Mouse (Mus musculus) hindbrain, embryonic 12.5 days (tissue): Measurements from ENCODE around the gene Mcoln1. TPM values are rescaled to one million over a fixed set of nuclear protein-coding genes. Genes with fewer than 3 reads are reported as not detected.

Source experiments
- ATAC-seq: fragments of 200-750 bp; cut with Nextera tagmentation; 2 replicates; pipeline ENCODE4 v1.8.0; 2017; ENCODE audit warnings: moderate TSS enrichment; ENCODE audit not compliant: low FRiP score
- H3K27ac ChIP-seq: fragments of 300-500 bp; sonication (generic); 2 replicates; pipeline ENCODE4 v1.5.1; 2016; ENCODE audit warnings: mild to moderate bottlenecking
- H3K27me3 ChIP-seq: fragments of 300-500 bp; sonication (generic); 2 replicates; pipeline ENCODE4 v1.6.1; 2016; ENCODE audit warnings: mild to moderate bottlenecking
- H3K36me3 ChIP-seq: fragments of 300-500 bp; sonication (generic); 2 replicates; pipeline ENCODE4 v1.6.1; 2016; ENCODE audit warnings: mild to moderate bottlenecking
- H3K4me1 ChIP-seq: fragments of 300-500 bp; sonication (generic); 2 replicates; pipeline ENCODE4 v1.6.1; 2016
- H3K4me2 ChIP-seq: fragments of 300-500 bp; sonication (generic); replicated peaks from 2 replicates; pipeline ENCODE4 v1.6.1; 2016; ENCODE audit warnings: mild to moderate bottlenecking
- H3K4me3 ChIP-seq: fragments of 300-500 bp; sonication (generic); 2 replicates; pipeline ENCODE4 v1.5.1; 2016; ENCODE audit warnings: mild to moderate bottlenecking
- H3K9ac ChIP-seq: fragments of 300-500 bp; sonication (generic); 2 replicates; pipeline ENCODE4 v1.6.1; 2016; ENCODE audit warnings: mild to moderate bottlenecking, moderate library complexity
- H3K9me3 ChIP-seq: fragments of 300-500 bp; sonication (generic); replicated peaks from 2 replicates; pipeline ENCODE4 v1.6.1; 2016; ENCODE audit warnings: mild to moderate bottlenecking
- WGBS: fragments of 180-500 bp; shearing (Covaris S2); methylation state at CpG from one replicate; pipeline ENCODE4 v1.1.7; 2016; 5-methylcytosine and 5-hydroxymethylcytosine counted together
- polyA plus RNA-seq: library from polyadenylated mRNA; unstranded; fragments of >200 nt; fragmentation: Nextera tagmentation; extraction: Ambion mirVana; gene quantifications from 2 replicates; pipeline ENCODE4 v1.2.1, GENCODE M21; 2016

Gene Mcoln1
- polyA plus RNA-seq, 1 experiment from 2014 or later: 79.5 TPM

DNA sequence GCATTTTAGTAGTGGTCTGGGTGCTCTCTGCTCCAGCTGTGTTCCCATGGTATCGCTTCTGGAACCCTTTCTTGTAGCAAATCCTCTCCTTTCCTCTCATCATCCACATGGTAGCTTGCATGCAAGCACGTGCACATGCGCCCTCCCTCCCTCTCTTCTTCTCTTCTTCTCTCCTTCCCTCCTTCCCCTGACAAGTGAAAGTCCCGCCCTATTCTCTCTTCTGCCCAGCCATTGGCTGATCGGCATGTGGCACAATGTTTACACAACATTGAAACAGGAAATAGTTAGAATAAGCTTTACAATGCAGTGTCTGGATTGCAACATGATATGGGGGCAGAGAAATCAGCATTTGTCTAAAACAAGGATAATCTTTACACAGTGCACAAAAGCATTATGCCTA is 18.7 kb upstream of the Mcoln1 start:
- no peak for ATAC-seq
- H3K27ac ChIP-seq: no peak overlapping the region
- H3K9ac ChIP-seq: no peak overlapping the region
- H3K27me3 ChIP-seq: peaks cover 6% of the 10 kb centered on the region; the same call in 1 of the 2 replicates
- WGBS: 61% methylated on average over 5 of the region's 5 CpGs
- no peak overlapping the region for H3K4me2 ChIP-seq
- H3K4me3 ChIP-seq: no peak overlapping the region
- no peaks in the 10 kb centered on the region for H3K36me3 ChIP-seq
- no peaks in the 10 kb centered on the region for H3K4me1 ChIP-seq
- H3K9me3 ChIP-seq: no peaks in the 10 kb centered on the region

DNA sequence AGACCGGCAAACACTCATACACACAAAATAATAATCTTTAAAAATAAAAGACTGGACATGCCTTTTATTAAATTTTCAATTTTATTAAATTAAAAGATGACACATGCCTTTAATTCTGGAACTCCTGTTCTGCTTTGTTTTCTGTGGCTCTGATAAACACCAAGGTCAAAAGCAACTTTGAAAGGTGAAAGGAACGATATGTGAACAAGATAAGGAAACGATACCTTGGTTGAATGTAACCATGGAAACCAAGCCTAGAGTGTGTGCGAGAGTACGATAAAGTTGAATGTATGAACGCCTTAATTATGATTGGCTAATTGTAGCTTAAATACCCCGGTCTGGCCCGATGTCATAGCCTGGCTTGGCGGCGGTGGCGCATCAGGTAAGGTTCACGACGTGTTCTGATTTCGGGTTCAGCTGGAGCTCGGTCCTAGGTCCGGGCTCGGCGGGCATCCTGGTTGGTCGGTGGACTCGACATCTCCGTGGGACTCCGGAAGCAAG is 18.0 kb upstream of the Mcoln1 start:
- H3K27me3 ChIP-seq: peaks cover 2% of the 10 kb centered on the region; the same call in 1 of the 2 replicates
- no peaks in the 10 kb centered on the region for H3K4me1 ChIP-seq
- no peak overlapping the region for H3K4me3 ChIP-seq
- no peak overlapping the region for H3K4me2 ChIP-seq
- ATAC-seq: no peak
- H3K36me3 ChIP-seq: no peaks in the 10 kb centered on the region
- H3K9me3 ChIP-seq: no peaks in the 10 kb centered on the region
- WGBS: 88% methylated on average over 22 of the region's 22 CpGs
- no peak overlapping the region for H3K9ac ChIP-seq
- no peak overlapping the region for H3K27ac ChIP-seq

DNA sequence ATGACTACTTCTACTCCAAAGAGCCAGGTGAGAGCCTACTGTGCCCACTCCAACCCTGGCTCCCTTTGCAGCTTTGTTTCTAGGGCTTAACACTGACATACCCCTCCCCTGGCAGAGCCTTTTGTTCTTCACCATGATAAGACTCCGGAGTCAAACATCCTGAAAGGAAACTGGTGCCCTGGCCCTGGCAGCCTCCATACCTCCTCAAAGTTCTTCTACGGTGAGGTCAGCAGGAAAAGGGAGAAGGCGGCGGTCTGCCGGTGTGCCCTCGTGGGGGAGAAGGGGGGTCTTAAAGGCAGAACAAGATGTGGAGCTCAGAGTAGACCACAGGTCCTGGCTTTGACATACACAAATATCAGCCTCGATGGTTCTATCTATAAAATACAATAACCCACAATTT is 16.7 kb upstream of the Mcoln1 start:
- no peak for ATAC-seq
- H3K4me3 ChIP-seq: no peak overlapping the region
- H3K4me2 ChIP-seq: no peak overlapping the region
- no peaks in the 10 kb centered on the region for H3K36me3 ChIP-seq
- H3K4me1 ChIP-seq: no peaks in the 10 kb centered on the region
- no peak overlapping the region for H3K27ac ChIP-seq
- H3K9ac ChIP-seq: no peak overlapping the region
- H3K27me3 ChIP-seq: no peaks in the 10 kb centered on the region
- 84% methylated on average over 7 of the region's 7 CpGs for WGBS
- H3K9me3 ChIP-seq: no peaks in the 10 kb centered on the region

DNA sequence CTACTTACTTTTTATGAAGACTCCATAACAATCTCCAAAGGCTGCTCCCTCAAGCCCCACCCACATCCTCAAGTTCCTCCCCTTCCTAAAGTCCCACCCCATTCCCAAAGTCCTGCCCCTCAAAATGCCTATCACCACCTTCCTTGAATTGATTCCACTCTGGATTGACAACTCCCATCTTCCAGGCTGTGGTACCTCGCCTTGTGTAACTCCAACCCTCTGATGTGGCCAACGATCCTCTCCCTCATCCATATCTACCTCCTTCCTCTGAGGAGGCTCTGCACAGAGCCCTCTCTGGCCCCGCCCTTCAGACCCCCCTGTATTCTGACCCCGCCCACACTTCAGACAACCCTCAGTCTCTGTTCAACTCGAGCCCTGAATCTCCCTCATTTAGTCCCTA is 15.1 kb upstream of the Mcoln1 start:
- no peak overlapping the region for H3K9ac ChIP-seq
- H3K27me3 ChIP-seq: no peaks in the 10 kb centered on the region
- 25% methylated on average over 5 of the region's 5 CpGs for WGBS
- H3K4me3 ChIP-seq: no peak overlapping the region
- no peaks in the 10 kb centered on the region for H3K36me3 ChIP-seq
- H3K27ac ChIP-seq: no peak overlapping the region
- ATAC-seq: no peak
- H3K4me2 ChIP-seq: no peak overlapping the region
- H3K4me1 ChIP-seq: no peaks in the 10 kb centered on the region
- H3K9me3 ChIP-seq: no peaks in the 10 kb centered on the region

DNA sequence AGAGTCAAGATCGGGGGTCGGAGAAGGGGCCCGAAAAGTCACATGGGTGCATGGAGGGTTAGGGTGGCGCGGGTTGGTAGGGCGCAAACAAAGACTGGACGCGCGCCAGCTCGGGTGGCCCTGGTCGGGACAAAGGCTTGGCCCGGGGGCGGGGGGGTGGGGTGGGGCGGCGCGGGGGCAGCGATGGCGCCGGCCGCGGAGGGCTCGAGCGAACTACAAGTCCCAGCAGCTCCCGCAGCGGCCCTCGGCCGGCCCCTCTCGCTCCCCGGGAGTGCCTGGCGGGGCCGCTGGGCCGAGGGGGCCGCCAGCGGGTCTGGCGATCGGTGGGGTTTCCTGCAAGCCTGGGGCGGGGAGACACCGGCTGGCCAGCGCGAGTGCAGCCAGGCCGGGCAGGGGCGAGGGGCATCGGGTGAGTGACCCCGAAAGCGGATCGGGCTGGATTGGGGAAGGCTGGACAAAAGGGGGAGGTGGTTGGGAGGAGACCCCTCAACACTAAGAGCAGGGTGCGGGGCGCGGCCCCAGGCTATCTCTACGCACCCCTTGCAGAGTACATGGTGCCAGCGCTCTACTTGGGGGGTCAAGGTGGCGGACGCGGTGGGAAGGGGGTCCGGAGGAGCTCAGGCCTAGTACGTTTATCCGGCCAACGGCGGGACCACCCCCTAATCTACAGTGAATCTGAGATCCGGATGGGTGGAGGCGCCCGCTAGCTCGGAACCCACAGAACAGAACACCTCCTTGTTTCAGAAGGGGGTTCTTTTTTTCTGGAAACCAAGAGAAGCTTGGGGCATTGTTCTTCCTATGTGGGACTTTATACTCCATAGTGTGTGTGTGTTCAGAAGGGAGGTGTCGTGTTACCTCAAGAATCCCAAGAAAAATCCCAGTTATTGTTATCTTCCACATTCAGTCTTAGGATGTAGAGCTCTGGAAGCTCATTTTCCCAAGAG is 7.1 kb upstream of the Mcoln1 start, which contains the start of gene Zfp358:
Zfp358 (plus strand) TSS at position 238 of the 944 bp plus-strand sequence.
- Histone ChIP-seq H3K27ac (peak within 1 kb of the TSS; percentile 93), H3K9ac (peak within 1 kb of the TSS; percentile 97), H3K9me3 (peaks cover 7% of the 10 kb centered on the region), H3K36me3 (peaks cover 36% of the 10 kb centered on the region), H3K4me1 (peaks cover 18% of the 10 kb centered on the region), H3K4me3 (peak within 1 kb of the TSS; percentile 91), H3K4me2 (peak within 1 kb of the TSS; percentile 73), H3K27me3 (no peaks in the 10 kb centered on the region)
- WGBS: under 1% methylated on average over 64 of the region's 64 CpGs
- peak; percentile 92 for ATAC-seq

DNA sequence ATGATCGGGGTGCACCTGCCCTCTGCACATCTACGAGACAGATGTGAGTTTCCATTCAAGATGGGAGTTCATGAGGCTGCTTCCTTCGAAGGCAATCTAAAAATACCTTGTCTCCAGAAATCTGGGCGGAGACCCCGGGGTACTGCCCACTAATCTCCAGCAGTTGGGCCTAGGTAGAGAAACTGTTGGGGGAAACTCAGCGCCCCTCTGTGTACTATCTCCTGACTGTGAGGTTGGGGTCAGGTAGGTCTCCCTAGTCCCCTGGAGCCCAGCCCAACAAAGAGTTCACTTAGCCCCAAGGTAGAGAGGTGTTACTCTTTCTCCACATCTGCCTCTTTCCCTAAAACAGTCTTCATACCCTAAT is 6.4 kb upstream of the Mcoln1 start:
- Histone ChIP-seq H3K4me2 (peak overlapping the region; percentile 73), H3K27me3 (no peaks in the 10 kb centered on the region), H3K4me1 (peaks cover 18% of the 10 kb centered on the region), H3K4me3 (peak overlapping the region; percentile 91), H3K9ac (peak overlapping the region; percentile 97), H3K27ac (peak overlapping the region; percentile 93), H3K36me3 (peaks cover 37% of the 10 kb centered on the region), H3K9me3 (peaks cover 7% of the 10 kb centered on the region)
- WGBS: 47% methylated on average over 6 of the region's 6 CpGs
- ATAC-seq: peak; percentile 9; the same call in 1 of the 2 replicates

DNA sequence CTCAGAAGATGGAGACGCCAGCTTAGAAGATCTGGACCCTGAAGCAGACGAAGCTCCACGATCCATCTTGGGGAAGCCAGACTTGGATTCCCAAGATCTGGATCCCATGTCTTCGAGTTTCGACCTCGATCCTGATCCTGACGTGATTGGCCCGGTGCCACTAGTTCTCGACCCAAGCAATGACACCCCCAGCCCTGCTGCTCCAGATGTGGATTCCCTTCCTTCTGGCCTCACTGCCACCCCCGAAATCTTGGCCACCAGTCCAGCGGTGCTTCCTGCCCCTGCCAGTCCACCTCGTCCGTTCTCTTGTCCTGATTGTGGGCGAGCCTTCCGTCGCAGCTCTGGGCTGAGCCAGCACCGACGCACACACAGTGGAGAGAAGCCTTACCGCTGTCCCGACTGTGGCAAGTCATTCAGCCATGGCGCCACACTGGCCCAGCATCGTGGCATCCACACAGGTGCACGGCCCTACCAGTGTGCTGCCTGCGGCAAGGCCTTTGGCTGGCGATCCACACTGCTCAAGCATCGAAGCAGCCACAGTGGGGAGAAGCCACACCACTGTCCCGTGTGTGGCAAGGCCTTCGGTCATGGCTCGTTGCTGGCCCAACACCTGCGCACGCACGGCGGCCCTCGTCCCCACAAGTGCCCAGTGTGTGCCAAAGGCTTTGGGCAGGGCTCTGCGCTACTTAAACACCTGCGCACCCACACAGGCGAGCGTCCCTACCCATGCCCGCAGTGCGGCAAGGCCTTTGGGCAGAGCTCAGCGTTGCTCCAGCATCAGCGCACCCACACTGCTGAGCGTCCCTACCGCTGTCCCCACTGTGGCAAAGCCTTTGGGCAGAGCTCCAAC is 4.5 kb upstream of the Mcoln1 start:
- H3K36me3 ChIP-seq: peaks cover 39% of the 10 kb centered on the region
- H3K9me3 ChIP-seq: peaks cover 7% of the 10 kb centered on the region
- H3K27me3 ChIP-seq: no peaks in the 10 kb centered on the region
- H3K4me3 ChIP-seq: no peak overlapping the region
- ATAC-seq: no peak
- WGBS: 95% methylated on average over 44 of the region's 44 CpGs
- no peak overlapping the region for H3K4me2 ChIP-seq
- no peak overlapping the region for H3K27ac ChIP-seq
- no peak overlapping the region for H3K9ac ChIP-seq
- H3K4me1 ChIP-seq: peaks cover 22% of the 10 kb centered on the region

DNA sequence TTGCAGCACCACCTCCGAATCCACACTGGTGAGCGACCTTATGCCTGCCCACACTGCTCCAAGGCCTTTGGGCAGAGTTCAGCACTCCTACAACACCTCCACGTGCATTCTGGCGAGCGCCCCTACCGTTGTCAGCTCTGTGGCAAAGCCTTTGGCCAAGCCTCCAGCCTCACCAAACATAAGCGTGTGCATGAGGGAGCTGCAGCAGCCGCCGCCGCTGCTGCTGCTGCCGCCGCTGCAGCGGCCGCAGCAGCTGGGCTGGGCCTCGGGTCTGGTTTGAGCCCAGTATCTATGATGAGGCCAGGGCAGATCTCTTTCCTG is 3.9 kb upstream of the Mcoln1 start:
- Histone ChIP-seq H3K9me3 (peaks cover 7% of the 10 kb centered on the region), H3K9ac (no peak overlapping the region), H3K4me2 (no peak overlapping the region), H3K27ac (no peak overlapping the region), H3K27me3 (no peaks in the 10 kb centered on the region), H3K4me3 (no peak overlapping the region), H3K4me1 (peaks cover 28% of the 10 kb centered on the region), H3K36me3 (peaks cover 39% of the 10 kb centered on the region)
- no peak for ATAC-seq
- 90% methylated on average over 15 of the region's 15 CpGs for WGBS

DNA sequence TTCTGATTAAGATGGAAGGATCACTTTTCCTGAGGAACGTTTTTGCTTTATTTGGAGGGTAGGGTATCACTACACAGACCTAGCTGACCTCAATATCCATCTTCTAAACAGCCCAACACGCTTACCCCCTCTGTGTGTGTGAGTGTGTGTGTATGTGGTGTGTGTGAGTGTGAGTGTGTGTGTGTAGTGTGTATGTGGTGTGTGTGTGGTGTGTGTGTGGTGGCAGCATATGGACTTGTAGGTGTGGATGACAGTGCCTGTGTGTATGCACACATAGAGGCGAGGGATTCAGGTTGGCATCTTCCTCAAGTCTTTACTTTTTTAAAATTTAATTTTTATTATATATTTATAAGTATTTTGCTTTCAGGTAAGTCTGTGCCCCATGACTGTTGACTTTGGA is 1.7 kb upstream of the Mcoln1 start:
- peaks cover 39% of the 10 kb centered on the region for H3K36me3 ChIP-seq
- H3K27me3 ChIP-seq: no peaks in the 10 kb centered on the region
- H3K4me3 ChIP-seq: no peak overlapping the region
- H3K9ac ChIP-seq: no peak overlapping the region
- H3K9me3 ChIP-seq: peaks cover 7% of the 10 kb centered on the region
- no peak overlapping the region for H3K27ac ChIP-seq
- no peak for ATAC-seq
- H3K4me1 ChIP-seq: peaks cover 31% of the 10 kb centered on the region
- no peak overlapping the region for H3K4me2 ChIP-seq
- WGBS: 91% methylated on average over 3 of the region's 3 CpGs

DNA sequence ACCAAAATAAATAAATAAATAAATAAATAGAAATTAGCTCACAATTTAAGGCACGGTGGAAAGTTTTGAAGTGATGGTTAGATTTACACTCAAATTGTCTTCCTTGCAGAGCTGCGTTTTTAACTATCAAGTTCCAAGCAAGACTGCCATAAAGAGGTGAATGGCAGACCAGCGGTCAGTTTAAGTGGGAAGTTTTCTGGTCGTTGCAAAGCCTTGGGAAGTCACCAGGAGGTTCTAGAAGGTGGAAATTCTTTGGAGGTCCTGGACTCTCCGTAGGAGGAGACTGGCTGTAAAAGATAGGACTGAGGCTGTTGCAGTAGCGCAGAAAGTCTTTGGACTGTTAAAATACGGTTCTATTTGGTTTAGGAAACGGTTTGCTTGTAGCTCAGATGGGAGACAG is 506 bp upstream of the Mcoln1 start:
- Histone ChIP-seq H3K4me1 (peaks cover 24% of the 10 kb centered on the region), H3K36me3 (peaks cover 34% of the 10 kb centered on the region), H3K4me2 (peak overlapping the region; percentile 71), H3K4me3 (peak overlapping the region; percentile 79), H3K27ac (peak overlapping the region; percentile 87), H3K9ac (peak overlapping the region; percentile 77), H3K9me3 (peaks cover 7% of the 10 kb centered on the region), H3K27me3 (no peaks in the 10 kb centered on the region)
- ATAC-seq: no peak; the same call in 1 of the 2 replicates
- 8% methylated on average over 8 of the region's 8 CpGs for WGBS

DNA sequence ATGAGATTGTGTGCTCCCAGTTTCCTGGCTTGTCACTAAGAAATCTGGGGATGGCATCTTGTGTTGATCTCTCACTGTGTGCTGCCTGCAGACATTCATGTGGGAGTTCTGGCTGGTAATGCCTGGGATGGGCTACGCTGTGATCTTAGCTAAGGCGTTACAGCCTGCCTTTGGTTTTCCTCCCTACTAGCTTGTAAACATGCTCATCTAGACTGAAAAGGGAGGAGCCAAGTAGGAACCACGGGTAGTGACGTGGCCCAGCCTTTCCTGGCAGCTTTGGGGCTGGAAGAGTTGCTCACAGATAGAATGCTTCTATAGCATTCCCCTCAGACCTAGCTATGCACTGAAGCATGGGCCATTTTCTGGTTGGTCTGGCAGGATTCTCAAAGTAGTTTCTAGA is 2.0 kb downstream of the Mcoln1 start:
- no peak for ATAC-seq
- H3K4me3 ChIP-seq: no peak overlapping the region
- H3K27ac ChIP-seq: no peak overlapping the region
- no peaks in the 10 kb centered on the region for H3K9me3 ChIP-seq
- no peaks in the 10 kb centered on the region for H3K27me3 ChIP-seq
- 83% methylated on average over 4 of the region's 4 CpGs for WGBS
- no peak overlapping the region for H3K4me2 ChIP-seq
- peaks cover 18% of the 10 kb centered on the region for H3K4me1 ChIP-seq
- H3K9ac ChIP-seq: no peak overlapping the region
- H3K36me3 ChIP-seq: peaks cover 26% of the 10 kb centered on the region

DNA sequence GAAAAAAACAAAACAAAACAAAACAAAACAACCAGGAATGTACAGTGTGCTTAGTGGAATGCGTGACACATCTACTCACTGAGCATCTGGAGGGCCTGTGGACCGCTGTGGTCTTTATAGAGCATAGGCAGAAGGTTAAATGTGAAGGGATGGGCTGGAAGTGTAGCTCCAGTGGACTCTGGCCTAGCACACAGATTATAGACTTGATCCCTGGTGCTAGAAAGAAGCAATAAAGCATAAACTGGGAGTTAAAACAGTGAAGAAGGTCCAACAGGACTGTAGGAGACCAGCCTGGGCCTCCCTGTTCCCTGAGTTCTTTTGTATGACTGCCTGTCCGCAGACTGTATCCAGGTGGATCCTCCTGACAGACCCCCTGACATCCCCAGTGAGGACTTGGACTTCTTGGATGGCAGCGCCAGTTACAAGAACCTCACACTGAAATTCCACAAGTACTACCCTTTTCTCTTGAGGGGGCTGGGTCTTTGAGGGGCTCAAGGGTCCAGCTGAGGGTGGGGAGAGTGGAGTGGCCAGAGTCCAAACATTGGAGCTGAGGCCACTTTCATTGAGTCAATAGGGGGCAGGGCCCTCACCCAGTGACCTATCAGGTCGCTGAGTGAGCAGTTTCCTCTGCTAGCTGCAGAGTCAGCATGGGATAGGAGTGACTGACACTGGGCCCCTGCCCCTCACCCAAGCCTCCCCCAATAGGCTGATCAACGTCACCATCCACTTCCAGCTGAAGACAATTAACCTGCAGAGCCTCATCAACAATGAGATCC is 7.9 kb downstream of the Mcoln1 start:
- Histone ChIP-seq H3K4me1 (no peaks in the 10 kb centered on the region), H3K27ac (no peak overlapping the region), H3K9ac (no peak overlapping the region), H3K36me3 (peaks cover 73% of the 10 kb centered on the region), H3K4me3 (no peak overlapping the region), H3K9me3 (no peaks in the 10 kb centered on the region), H3K27me3 (no peaks in the 10 kb centered on the region), H3K4me2 (no peak overlapping the region)
- WGBS: 87% methylated on average over 6 of the region's 6 CpGs
- no peak for ATAC-seq
